8 mouse cellular contexts compared by ENCODE assay signal in genomic region chr3:108389111-108389545, GRCm38 (mm10). TPM values are rescaled to one million over a fixed set of nuclear protein-coding genes. Genes with fewer than 3 reads are reported as not detected.
DNase-seq lines count a peak whose midpoint lies in the region; ATAC-seq and TF ChIP-seq lines count a peak whose summit lies in the region.

No protein-coding gene starts in this region.

- no peak overlapping the region for H3K4me3 ChIP-seq in lung, embryonic 14.5 days (ENCODE audit: low read depth, low read length)
- no peak overlapping the region for H3K4me3 ChIP-seq in olfactory bulb, adult 2 months (ENCODE audit: insufficient read depth, low read depth, low read length)

- peak; percentile 98 for TF ChIP-seq CTCF in lung, embryonic 14.5 days (IDR thresholded peaks at IDR 0.05; ENCODE audit: low read depth)
- TF ChIP-seq CTCF in olfactory bulb, adult 2 months (IDR thresholded peaks at IDR 0.05; ENCODE audit: insufficient read depth, low read depth, low read length), result peak; percentile 93

- DNase-seq in MN1 (ENCODE audit: low spot score), result peak; percentile 95
- DNase-seq in cerebellum, adult 9-10 months, result peak; percentile 97
- peak; percentile 94 to 97 for DNase-seq in layer of hippocampus, adult 8-10 months (ENCODE audit: low spot score in 2 of 2)
- DNase-seq in lung, embryonic 14.5 days, result peak; percentile 100
- peak; percentile 84 to 88 for DNase-seq in thymus, adult 18-20 months

- peaks cover 33% of the 10 kb centered on the region for H3K36me3 ChIP-seq in lung, embryonic 14.5 days (ENCODE audit: insufficient read depth)

- H3K27ac ChIP-seq in lung, embryonic 14.5 days (ENCODE audit: low read depth), result peak overlapping the region; percentile 77
- no peak overlapping the region for H3K27ac ChIP-seq in olfactory bulb, adult 2 months (ENCODE audit: insufficient read depth, low read depth, low read length)

- H3K9ac ChIP-seq in lung, embryonic 14.5 days, result peak overlapping the region; percentile 4; the same call in 1 of the 2 replicates

- no peaks in the 10 kb centered on the region for H3K27me3 ChIP-seq in lung, embryonic 14.5 days (ENCODE audit: insufficient read depth, low read length)

- ATAC-seq in frontal cortex, adult (ENCODE audit: low TSS enrichment), result peak; percentile 57
- peak; percentile 95 to 98 for ATAC-seq in hematopoietic stem cell, adult 5-6 weeks (replicated peaks in 1 of 2; ENCODE audit: insufficient read depth in 1 of 2, low FRiP score in 2 of 2, low TSS enrichment in 1 of 2, low read depth in 1 of 2, poor library complexity in 2 of 2, severe bottlenecking in 2 of 2)
- ATAC-seq in lung, embryonic 14.5 days (ENCODE audit: insufficient read depth), result peak; percentile 71

- 2% methylated on average over 5 of the region's 5 CpGs for WGBS in lung, embryonic 14.5 days
- 0% methylated on average over 5 of the region's 5 CpGs for WGBS in olfactory bulb, adult 2 months

- H3K9me3 ChIP-seq in lung, embryonic 14.5 days (ENCODE audit: low read depth, low read length), result no peaks in the 10 kb centered on the region

- peaks cover 17% of the 10 kb centered on the region for H3K4me1 ChIP-seq in lung, embryonic 14.5 days (ENCODE audit: insufficient read depth)
- H3K4me1 ChIP-seq in olfactory bulb, adult 2 months (ENCODE audit: control insufficient read depth, insufficient read depth, low read length), result peaks cover 10% of the 10 kb centered on the region

- H3K4me2 ChIP-seq in lung, embryonic 14.5 days, result peak overlapping the region; percentile 39

- TF ChIP-seq POLR2A in olfactory bulb, adult 2 months (IDR thresholded peaks at IDR 0.05; ENCODE audit: insufficient read depth, low read depth, low read length), result no peak

RNA-seq across cellular contexts. Expression of gene Psrc1, which starts 5.5 kb away (rescaled TPM):
- 27.6 and 39.3 TPM in 2 replicates for total RNA-seq in hematopoietic stem cell, adult 5-6 weeks (2017)
- total RNA-seq in layer of hippocampus, adult 8-10 months (2022), result 10 to 100 TPM; 17.0 to 27.2 (median 22.9) TPM
- polyA plus RNA-seq in lung, embryonic 14.5 days (2014; fragmentation: Nextera tagmentation; extraction: Ambion mirVana), result 76.5 and 79.7 TPM in 2 replicates
- not detected in 2 replicates for polyA plus RNA-seq in olfactory bulb, adult 2 months (2012; ENCODE audit: insufficient read depth, insufficient read length, low replicate concordance, missing spikeins)

RNA-seq across cellular contexts. Expression of gene Mybphl, which starts 24.4 kb away (rescaled TPM):
- total RNA-seq in hematopoietic stem cell, adult 5-6 weeks (2017), result not detected in 2 replicates
- total RNA-seq in layer of hippocampus, adult 8-10 months (2022), result 1 to 10 TPM in 2 of 4 experiments, under 1 TPM in 2; 0.52 to 1.8 (median 0.83) TPM
- polyA plus RNA-seq in lung, embryonic 14.5 days (2014; fragmentation: Nextera tagmentation; extraction: Ambion mirVana), result 0.75 and 4.7 TPM in 2 replicates
- not detected in 2 replicates for polyA plus RNA-seq in olfactory bulb, adult 2 months (2012; ENCODE audit: insufficient read depth, insufficient read length, low replicate concordance, missing spikeins)

RNA-seq across cellular contexts. Expression of gene Celsr2, which starts 26.2 kb away (rescaled TPM):
- total RNA-seq in hematopoietic stem cell, adult 5-6 weeks (2017), result 0.38 and 1.6 TPM in 2 replicates
- total RNA-seq in layer of hippocampus, adult 8-10 months (2022), result 100 to 1,000 TPM; 170 to 179 (median 172) TPM
- 8.3 and 9.4 TPM in 2 replicates for polyA plus RNA-seq in lung, embryonic 14.5 days (2014; fragmentation: Nextera tagmentation; extraction: Ambion mirVana)
- polyA plus RNA-seq in olfactory bulb, adult 2 months (2012; ENCODE audit: insufficient read depth, insufficient read length, low replicate concordance, missing spikeins), result not detected in 2 replicates

RNA-seq across cellular contexts. Expression of gene Sars, which starts 55.9 kb away (rescaled TPM):
- 216 and 455 TPM in 2 replicates for total RNA-seq in hematopoietic stem cell, adult 5-6 weeks (2017)
- total RNA-seq in layer of hippocampus, adult 8-10 months (2022), result 100 to 1,000 TPM; 191 to 220 (median 209) TPM
- 118 and 119 TPM in 2 replicates for polyA plus RNA-seq in lung, embryonic 14.5 days (2014; fragmentation: Nextera tagmentation; extraction: Ambion mirVana)
- polyA plus RNA-seq in olfactory bulb, adult 2 months (2012; ENCODE audit: insufficient read depth, insufficient read length, low replicate concordance, missing spikeins), result 343 TPM in 1 of 2 replicates, not detected in the other

Comparison
In these comparisons a context has a peak if more than half of its experiments do, and no peak if none do; other contexts are left out.
1. RNA of gene Celsr2, which starts 26.2 kb away (total RNA-seq): 170 to 179 TPM in layer of hippocampus, adult 8-10 months; 0.38 to 1.6 TPM in hematopoietic stem cell, adult 5-6 weeks; every median in the first group is over 10 times any median in the second.
2. Peak in every context shown above with its lines, with median percentiles within 50 percentile points of each other: DNase-seq and ATAC-seq.